Mouse (Mus musculus) embryonic fibroblast, embryonic 13.5 days (primary cell): Measurements from ENCODE around the gene Pmp22. TPM values are rescaled to one million over a fixed set of nuclear protein-coding genes. Genes with fewer than 3 reads are reported as not detected.

ENCODE experiments used
- H3K27ac ChIP-seq: 2 replicates; pipeline ENCODE4 v1.5.1; 2012; ENCODE audit warnings: low read length, control low read depth, inconsistent platforms; ENCODE audit not compliant: insufficient read depth
- H3K4me1 ChIP-seq: 2 replicates; pipeline ENCODE4 v1.6.1; 2011; ENCODE audit warnings: low read length; ENCODE audit not compliant: control insufficient read depth, insufficient read depth
- H3K4me3 ChIP-seq: 2 replicates; pipeline ENCODE4 v1.5.1; 2011; ENCODE audit warnings: mild to moderate bottlenecking, control low read depth, low read length; ENCODE audit not compliant: insufficient read depth
- CTCF ChIP-seq: IDR thresholded peaks from 2 replicates; pipeline ENCODE4 v1.5.1; 2011; ENCODE audit warnings: mild to moderate bottlenecking, control low read depth, low read length, moderate library complexity, borderline replicate concordance; ENCODE audit not compliant: insufficient read depth
- POLR2A ChIP-seq: IDR thresholded peaks from 2 replicates; pipeline ENCODE4 v1.6.1; 2011; ENCODE audit warnings: low read depth, mild to moderate bottlenecking, control low read depth, low read length, moderate library complexity
- polyA plus RNA-seq: library from polyadenylated mRNA; stranded (reverse); fragments of >200 nt; gene quantifications from 2 replicates; pipeline ENCODE4 v1.2.4, GENCODE M21; 2011; ENCODE audit warnings: low read depth; ENCODE audit not compliant: missing spikeins, insufficient read length

Pmp22 gene
- polyA plus RNA-seq, 1 experiment, result 179 TPM

DNA sequence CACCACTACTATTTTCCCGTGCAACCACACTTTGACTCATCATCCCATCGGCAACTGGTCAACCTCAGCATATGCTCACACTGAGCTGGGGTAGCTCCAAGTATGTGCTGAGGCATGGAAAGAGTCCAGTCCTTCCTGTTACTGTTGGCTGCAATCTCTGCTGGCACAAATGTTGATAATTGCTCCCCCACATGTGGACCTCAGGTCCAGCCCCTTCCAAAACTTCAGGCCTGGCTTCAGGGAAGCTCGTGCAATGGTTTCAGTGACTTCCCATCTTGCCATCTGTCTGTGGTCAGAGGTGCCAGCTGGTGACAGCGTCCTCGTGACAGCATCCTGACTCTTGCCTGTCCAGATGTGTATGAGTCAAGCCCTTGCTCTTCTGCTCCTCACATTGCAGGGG is 44.8 kb downstream of the Pmp22 start:
- TF ChIP-seq POLR2A, result no peak
- no peak for TF ChIP-seq CTCF
- H3K27ac ChIP-seq, result no peak overlapping the region
- H3K4me3 ChIP-seq, result no peak overlapping the region
- H3K4me1 ChIP-seq, result peaks cover 2% of the 10 kb centered on the region; the same call in 1 of the 2 replicates

DNA sequence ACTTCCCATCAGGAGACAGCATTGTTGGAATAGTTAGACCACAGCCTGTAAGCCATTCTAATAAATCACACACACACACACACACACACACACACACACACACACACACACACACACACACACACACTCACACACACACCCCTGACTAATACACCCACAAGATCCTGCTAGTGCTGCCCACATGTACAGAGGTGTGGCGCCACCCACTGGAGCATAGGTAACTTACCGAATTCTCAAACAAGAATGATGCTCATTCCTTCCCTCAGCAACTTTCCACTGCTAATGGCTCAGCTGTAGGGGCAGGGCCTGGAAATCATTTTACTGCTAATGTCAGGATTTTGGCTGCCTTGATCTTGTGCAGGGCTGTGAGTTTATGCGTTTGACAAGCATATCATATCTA is 46.5 kb downstream of the Pmp22 start:
- TF ChIP-seq POLR2A (no peak), CTCF (no peak)
- Histone ChIP-seq H3K27ac (no peak overlapping the region), H3K4me1 (no peaks in the 10 kb centered on the region), H3K4me3 (no peak overlapping the region)

GRCm38 (mm10) chr11:63176416-63176815 is 47.6 kb downstream of the Pmp22 start:
- Histone ChIP-seq H3K4me1 (no peaks in the 10 kb centered on the region), H3K27ac (no peak overlapping the region), H3K4me3 (no peak overlapping the region)
- TF ChIP-seq CTCF (no peak), POLR2A (no peak)

DNA sequence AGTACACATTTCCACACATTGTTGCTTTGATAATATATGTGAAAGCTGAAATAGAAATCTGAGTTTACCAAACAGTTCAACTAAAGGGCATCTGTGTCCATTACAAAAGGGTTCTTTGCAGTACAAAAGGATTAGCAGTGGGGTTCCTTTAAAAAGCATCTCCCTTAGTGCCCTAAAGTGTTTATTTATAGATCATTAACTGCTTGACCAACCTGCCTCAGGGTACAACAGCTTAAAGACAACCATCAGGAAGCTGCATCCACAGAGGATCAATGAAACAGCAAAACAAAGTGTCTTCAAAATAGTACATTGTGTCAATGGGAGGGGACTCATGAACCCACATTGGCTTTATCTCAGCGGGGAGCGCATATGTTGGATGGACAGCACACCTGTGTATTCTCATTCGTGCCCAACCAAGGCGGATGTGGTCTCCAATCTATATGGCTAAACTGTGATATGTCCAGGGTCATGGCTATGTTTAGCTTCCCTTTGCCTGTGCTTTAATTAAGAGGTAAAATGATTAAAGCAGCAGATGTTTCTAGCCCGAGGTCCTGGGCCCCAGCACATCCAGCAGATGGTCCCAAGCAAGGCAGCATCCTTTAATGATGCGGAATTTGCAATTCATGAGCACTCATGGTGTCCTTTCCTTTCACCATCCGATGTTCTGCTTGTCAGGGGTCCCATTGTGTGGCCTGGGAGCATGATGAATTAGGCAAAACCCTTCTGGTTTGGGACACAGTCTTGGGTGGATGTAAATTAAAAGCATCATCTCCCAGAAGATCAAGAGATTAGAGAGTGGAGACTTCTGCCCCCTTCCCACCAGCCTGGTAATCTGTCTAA is 51.7 kb downstream of the Pmp22 start:
- Histone ChIP-seq H3K4me1 (no peaks in the 10 kb centered on the region), H3K4me3 (no peak overlapping the region), H3K27ac (no peak overlapping the region)
- TF ChIP-seq POLR2A (no peak), CTCF (no peak)

GRCm38 (mm10) chr11:63188803-63189202 is 60.0 kb downstream of the Pmp22 start:
- TF ChIP-seq POLR2A, result no peak
- no peak for TF ChIP-seq CTCF
- no peaks in the 10 kb centered on the region for H3K4me1 ChIP-seq

GRCm38 (mm10) chr11:63198070-63198469 is 69.3 kb downstream of the Pmp22 start:
- H3K27ac ChIP-seq, result no peak overlapping the region
- H3K4me1 ChIP-seq, result no peaks in the 10 kb centered on the region
- H3K4me3 ChIP-seq, result no peak overlapping the region
- TF ChIP-seq CTCF (no peak), POLR2A (no peak)

More at GRCm38 (mm10) chr11:63188803-63189202, 60.0 kb downstream of the Pmp22 start:
- Histone ChIP-seq H3K4me3 (no peak overlapping the region), H3K27ac (no peak overlapping the region)

GRCm38 (mm10) chr11:63201989-63202535 is 73.3 kb downstream of the Pmp22 start:
- Histone ChIP-seq H3K4me3 (no peak overlapping the region), H3K4me1 (no peaks in the 10 kb centered on the region), H3K27ac (no peak overlapping the region)
- TF ChIP-seq POLR2A (no peak), CTCF (no peak)

Other genes with a start within 250 kb of the Pmp22 start
- 48.6 and 58.2 TPM in 2 replicates for gene Tvp23b, start 249.5 kb upstream of the Pmp22 start, polyA plus RNA-seq
- gene Cdrt4, start 177.8 kb upstream of the Pmp22 start, polyA plus RNA-seq, result not detected in 2 replicates
- not detected in 2 replicates for gene Tekt3, start 67.3 kb upstream of the Pmp22 start, polyA plus RNA-seq